Mouse (Mus musculus): ENCODE measurements around the gene Tmprss5. TPM values are rescaled to one million over a fixed set of nuclear protein-coding genes. Genes with fewer than 3 reads are reported as not detected.

The Tmprss5 gene
- polyA plus RNA-seq (2015; fragmentation: Nextera tagmentation; extraction: Ambion mirVana), result 0.32 and 0.37 TPM in 2 replicates

DNA sequence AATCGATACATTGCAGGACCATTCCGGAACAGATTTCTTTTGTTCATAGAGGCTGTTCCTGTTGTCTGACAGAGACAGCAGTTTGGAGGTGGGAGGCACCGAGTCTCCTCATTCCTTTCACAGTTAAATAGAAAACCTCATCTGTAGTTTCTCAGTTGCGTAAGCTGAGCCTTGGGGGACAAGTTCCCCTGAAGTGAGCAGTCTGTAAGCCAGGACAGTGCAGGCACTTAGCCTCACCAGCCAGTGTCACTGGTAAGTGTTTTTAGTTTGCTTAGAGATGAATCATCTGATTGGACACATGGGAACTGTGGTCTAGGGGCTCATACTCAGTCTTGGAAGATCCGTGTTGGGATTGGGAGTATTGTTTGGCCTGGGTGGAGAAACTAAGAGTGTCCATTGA is at the start of gene Tmprss5:
Gene Tmprss5 (plus strand): TSS at position 154 of the 400 bp plus-strand sequence.
- H3K9me3 ChIP-seq, result no peaks in the 10 kb centered on the region
- H3K27ac ChIP-seq, result no peak within 1 kb of the TSS
- no peak within 1 kb of the TSS for H3K4me3 ChIP-seq
- no peaks in the 10 kb centered on the region for H3K4me1 ChIP-seq
- no peaks in the 10 kb centered on the region for H3K27me3 ChIP-seq
- no peak within 1 kb of the TSS for H3K4me2 ChIP-seq
- H3K9ac ChIP-seq, result no peak within 1 kb of the TSS
- WGBS, result 72% methylated on average over 5 of the region's 5 CpGs
- H3K36me3 ChIP-seq, result peaks cover 45% of the 10 kb centered on the region
- ATAC-seq (ENCODE audit: insufficient number of reproducible peaks, low FRiP score, low TSS enrichment, low read depth), result no peak

DNA sequence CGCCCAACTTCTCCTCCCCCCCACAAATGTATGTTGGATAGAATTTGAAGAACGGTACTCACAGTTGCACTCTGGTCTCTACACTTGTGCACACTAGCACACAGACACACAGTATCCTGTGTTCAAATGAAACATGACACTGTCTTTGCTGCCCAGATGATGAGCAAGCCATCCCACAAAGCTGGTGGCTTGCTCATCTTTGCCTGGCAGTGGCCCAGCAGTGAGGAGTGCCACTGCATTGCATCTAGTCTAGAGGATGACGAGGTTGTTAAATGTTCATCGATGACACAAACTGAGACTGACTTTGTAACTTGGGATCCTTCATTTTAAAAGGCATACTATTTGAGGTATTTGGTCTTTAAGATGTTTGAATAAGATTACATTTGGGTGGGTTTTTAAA is 46.3 kb upstream of the Tmprss5 start:
- Histone ChIP-seq H3K36me3 (peaks cover 84% of the 10 kb centered on the region), H3K27ac (no peak overlapping the region), H3K4me1 (no peaks in the 10 kb centered on the region), H3K27me3 (no peaks in the 10 kb centered on the region), H3K4me2 (no peak overlapping the region), H3K4me3 (no peak overlapping the region), H3K9ac (no peak overlapping the region), H3K9me3 (no peaks in the 10 kb centered on the region)
- WGBS, result 97% methylated on average over 4 of the region's 4 CpGs
- ATAC-seq (ENCODE audit: insufficient number of reproducible peaks, low FRiP score, low TSS enrichment, low read depth), result no peak

DNA sequence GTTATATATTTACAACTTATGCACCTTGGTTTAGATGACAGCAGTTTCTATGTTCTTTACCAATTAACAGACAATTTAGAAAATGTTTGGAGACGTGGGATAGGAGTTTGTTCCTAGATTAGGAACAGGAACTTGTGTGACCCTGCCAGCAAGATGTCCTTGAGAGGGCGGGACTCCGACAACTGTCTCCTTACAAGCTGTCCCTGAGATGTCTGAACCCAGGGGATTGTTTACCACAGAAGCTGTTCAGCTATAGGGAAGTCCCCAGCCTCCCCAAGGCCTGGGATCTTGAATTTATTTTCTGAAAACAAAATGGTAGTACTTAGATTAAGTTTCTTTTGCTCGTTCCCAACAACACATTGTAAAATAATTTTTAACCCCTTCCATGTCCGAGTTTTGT is 30.2 kb upstream of the Tmprss5 start:
- H3K9me3 ChIP-seq, result no peaks in the 10 kb centered on the region
- WGBS, result 68% methylated on average over 5 of the region's 5 CpGs

DNA sequence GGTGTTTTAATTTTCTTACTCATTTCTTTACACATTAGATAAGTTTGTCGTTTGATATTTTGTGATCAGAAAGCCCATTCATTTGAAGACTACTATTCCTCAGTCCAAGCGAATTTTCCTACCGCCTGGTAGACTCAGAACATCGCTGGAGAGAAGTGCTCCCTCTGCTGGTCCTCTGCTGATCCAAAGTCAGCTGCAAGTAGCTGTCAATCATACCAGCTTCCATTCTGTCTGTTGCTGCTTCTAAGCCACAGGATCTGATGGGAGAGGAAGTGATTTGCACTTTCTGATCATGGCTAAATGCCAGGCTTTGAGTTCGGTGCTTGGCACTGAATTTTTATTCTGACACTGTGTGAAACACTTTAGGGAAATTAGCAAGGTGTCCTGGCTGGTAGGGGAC is 29.7 kb upstream of the Tmprss5 start:
- H3K9ac ChIP-seq, result no peak overlapping the region
- H3K27me3 ChIP-seq, result no peaks in the 10 kb centered on the region
- H3K4me3 ChIP-seq, result no peak overlapping the region
- no peaks in the 10 kb centered on the region for H3K36me3 ChIP-seq
- H3K4me1 ChIP-seq, result peaks cover 6% of the 10 kb centered on the region; the same call in 1 of the 2 replicates
- no peak overlapping the region for H3K27ac ChIP-seq
- ATAC-seq (ENCODE audit: insufficient number of reproducible peaks, low FRiP score, low TSS enrichment, low read depth), result no peak
- no peaks in the 10 kb centered on the region for H3K9me3 ChIP-seq
- WGBS, result 11% methylated on average over 5 of the region's 5 CpGs
- H3K4me2 ChIP-seq, result no peak overlapping the region

More for the DNA sequence above, 30.2 kb upstream of the Tmprss5 start:
- Histone ChIP-seq H3K36me3 (no peaks in the 10 kb centered on the region), H3K9ac (no peak overlapping the region), H3K4me3 (no peak overlapping the region), H3K4me1 (0 out of 2 replicates have a peak, but pooled peaks cover 2% of the 10 kb centered on the region), H3K27ac (no peak overlapping the region), H3K27me3 (no peaks in the 10 kb centered on the region), H3K4me2 (no peak overlapping the region)
- ATAC-seq (ENCODE audit: insufficient number of reproducible peaks, low FRiP score, low TSS enrichment, low read depth), result no peak

DNA sequence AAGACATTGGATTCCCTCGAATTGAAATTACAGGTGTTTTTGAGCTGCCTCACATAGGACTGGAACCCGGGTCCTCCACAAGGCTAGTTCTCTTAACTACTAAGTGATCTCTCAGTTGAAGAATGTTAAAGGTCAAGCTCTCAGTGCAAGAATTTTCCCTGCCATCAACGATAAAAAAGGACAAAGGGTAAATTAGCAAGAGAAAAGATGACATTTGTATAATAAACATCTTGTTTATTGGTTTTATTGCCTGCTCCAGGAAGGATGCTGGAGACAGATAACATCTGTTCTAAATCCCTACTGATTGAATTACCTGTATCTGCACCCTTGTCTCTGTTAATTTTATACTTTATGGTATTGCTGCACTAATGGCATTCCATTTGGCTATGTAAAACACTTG is 27.0 kb upstream of the Tmprss5 start:
- 78% methylated on average over 3 of the region's 3 CpGs for WGBS
- ATAC-seq (ENCODE audit: insufficient number of reproducible peaks, low FRiP score, low TSS enrichment, low read depth), result no peak
- H3K27me3 ChIP-seq, result no peaks in the 10 kb centered on the region
- H3K4me2 ChIP-seq, result no peak overlapping the region
- no peak overlapping the region for H3K9ac ChIP-seq
- H3K4me1 ChIP-seq, result peaks cover 13% of the 10 kb centered on the region
- no peaks in the 10 kb centered on the region for H3K9me3 ChIP-seq
- no peak overlapping the region for H3K27ac ChIP-seq
- H3K36me3 ChIP-seq, result peaks cover 9% of the 10 kb centered on the region
- H3K4me3 ChIP-seq, result no peak overlapping the region

DNA sequence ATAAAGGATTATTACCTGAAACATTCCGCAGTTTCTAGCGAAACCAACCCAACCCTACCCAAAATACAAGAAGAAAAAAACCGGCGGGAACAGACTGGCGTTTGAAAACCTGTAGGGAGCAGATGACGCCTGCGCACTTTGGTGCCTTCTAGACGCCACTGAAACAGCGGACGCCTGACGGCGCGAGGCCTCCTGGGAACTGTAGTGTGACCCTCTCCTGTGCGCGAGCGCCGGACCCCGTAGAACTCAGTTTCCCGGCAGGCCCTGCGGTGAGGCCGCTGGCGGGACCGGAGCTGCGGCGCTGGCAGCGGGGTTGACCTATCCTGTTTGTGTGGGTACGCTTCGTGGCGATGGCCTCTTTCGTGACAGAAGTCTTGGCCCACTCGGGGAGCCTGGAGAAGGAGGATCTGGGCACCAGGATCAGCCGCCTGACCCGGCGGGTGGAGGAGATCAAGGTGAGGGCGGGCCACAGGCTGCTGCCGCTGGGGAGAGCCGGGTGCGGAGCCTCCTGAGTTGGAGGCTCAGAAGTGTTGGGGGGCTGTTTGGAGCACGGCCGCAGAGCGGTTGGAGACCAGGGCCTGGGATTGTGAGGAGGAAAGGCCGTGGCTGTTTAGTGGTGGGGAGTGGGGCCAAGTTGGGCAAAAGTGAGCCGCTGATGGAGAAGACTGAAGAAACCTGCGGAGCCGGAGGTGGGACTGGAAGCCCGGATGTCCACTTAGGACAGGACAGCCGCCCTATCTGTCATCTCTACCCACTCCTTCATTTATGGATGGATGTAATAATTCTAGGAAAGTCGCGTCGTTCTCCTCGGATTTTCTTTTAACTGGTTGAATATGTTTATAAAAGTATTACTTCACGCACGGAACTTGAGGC is 25.5 kb upstream of the Tmprss5 start, which contains the start of gene Zw10:
Gene Zw10 (plus strand): TSS at position 281 of the 873 bp plus-strand sequence.
- H3K4me2 ChIP-seq, result peak within 1 kb of the TSS; percentile 55
- ATAC-seq (ENCODE audit: insufficient number of reproducible peaks, low FRiP score, low TSS enrichment, low read depth), result peak; percentile 97
- H3K9ac ChIP-seq, result peak within 1 kb of the TSS; percentile 83
- H3K36me3 ChIP-seq, result peaks cover 17% of the 10 kb centered on the region
- H3K9me3 ChIP-seq, result no peaks in the 10 kb centered on the region
- peak within 1 kb of the TSS; percentile 82 for H3K27ac ChIP-seq
- no peaks in the 10 kb centered on the region for H3K27me3 ChIP-seq
- H3K4me1 ChIP-seq, result peaks cover 13% of the 10 kb centered on the region
- WGBS, result under 1% methylated on average over 53 of the region's 53 CpGs
- peak within 1 kb of the TSS; percentile 83 for H3K4me3 ChIP-seq

DNA sequence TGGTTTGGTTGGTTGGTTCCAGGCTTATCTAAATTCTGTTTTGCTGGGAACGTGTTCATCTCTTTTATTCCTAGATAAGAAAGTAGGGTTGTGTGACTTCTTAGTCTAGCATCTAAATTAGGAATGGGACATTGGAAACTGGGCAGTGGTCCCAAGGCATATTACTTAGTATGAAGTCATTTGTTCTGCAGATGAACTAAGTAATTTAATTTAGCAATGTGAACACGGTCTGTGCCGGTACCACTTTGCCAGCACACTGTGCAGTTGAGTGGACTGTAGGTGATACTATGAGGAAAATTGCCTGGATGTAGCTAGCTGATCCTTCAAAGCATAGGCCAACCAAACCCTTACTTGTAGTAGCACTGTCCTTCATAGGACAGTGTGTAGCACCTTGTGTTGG is 4.2 kb upstream of the Tmprss5 start:
- no peak overlapping the region for H3K27ac ChIP-seq
- peaks cover 84% of the 10 kb centered on the region for H3K36me3 ChIP-seq
- ATAC-seq (ENCODE audit: insufficient number of reproducible peaks, low FRiP score, low TSS enrichment, low read depth), result no peak

DNA sequence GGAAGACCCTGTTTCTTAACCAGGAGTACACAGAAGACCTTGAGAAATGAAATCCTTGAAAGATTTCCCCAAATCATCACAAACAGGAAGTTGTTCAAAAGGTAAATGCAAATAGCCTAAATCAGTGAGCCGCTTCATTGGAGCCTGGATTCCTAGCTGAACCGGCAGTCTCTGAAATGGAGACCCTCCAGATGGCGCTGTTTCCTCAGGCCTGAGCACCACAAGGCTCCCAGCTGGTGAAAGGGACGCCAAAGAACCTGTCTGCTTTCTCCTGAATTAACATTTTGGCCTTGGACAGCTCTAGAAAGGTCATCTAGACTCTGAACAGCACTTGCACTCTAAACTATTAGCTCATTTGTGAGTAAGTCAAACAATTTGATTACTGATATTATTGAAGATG is 501 bp downstream of the Tmprss5 start:
- Histone ChIP-seq H3K9ac (no peak overlapping the region), H3K27ac (no peak overlapping the region), H3K27me3 (no peaks in the 10 kb centered on the region), H3K9me3 (no peaks in the 10 kb centered on the region), H3K4me3 (no peak overlapping the region), H3K36me3 (peaks cover 41% of the 10 kb centered on the region), H3K4me2 (no peak overlapping the region), H3K4me1 (no peaks in the 10 kb centered on the region)
- ATAC-seq (ENCODE audit: insufficient number of reproducible peaks, low FRiP score, low TSS enrichment, low read depth), result no peak
- 13% methylated on average over 4 of the region's 4 CpGs for WGBS

More for the DNA sequence above, 4.2 kb upstream of the Tmprss5 start:
- no peak overlapping the region for H3K9ac ChIP-seq
- H3K9me3 ChIP-seq, result no peaks in the 10 kb centered on the region
- 87% methylated on average over 3 of the region's 3 CpGs for WGBS
- no peak overlapping the region for H3K4me3 ChIP-seq
- no peak overlapping the region for H3K4me2 ChIP-seq
- no peaks in the 10 kb centered on the region for H3K4me1 ChIP-seq
- H3K27me3 ChIP-seq, result no peaks in the 10 kb centered on the region

DNA sequence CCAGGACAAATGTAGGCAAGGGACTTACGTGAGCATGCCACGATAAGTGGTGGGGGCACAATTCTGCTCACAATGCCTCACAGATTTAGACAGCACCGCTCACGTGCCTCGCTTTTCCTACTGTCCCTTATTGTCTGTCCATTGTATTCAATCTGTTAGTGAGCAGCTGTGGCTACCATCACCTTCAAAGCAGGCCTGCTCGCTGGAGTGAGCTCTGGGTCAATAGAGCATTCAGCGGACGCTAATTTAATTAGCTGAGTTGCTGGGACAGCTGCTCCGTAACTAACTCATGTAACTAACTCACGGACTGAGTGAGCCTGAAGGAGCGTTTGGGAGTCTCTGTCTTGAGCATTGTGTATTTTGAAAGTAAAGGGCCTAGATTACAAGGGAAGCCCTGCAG is 6.3 kb downstream of the Tmprss5 start:
- no peak overlapping the region for H3K27ac ChIP-seq
- H3K4me1 ChIP-seq, result no peaks in the 10 kb centered on the region
- H3K9me3 ChIP-seq, result no peaks in the 10 kb centered on the region
- H3K27me3 ChIP-seq, result no peaks in the 10 kb centered on the region
- no peak overlapping the region for H3K9ac ChIP-seq
- WGBS, result 51% methylated on average over 11 of the region's 11 CpGs
- no peak overlapping the region for H3K4me3 ChIP-seq
- no peak overlapping the region for H3K4me2 ChIP-seq
- H3K36me3 ChIP-seq, result no peaks in the 10 kb centered on the region
- ATAC-seq (ENCODE audit: insufficient number of reproducible peaks, low FRiP score, low TSS enrichment, low read depth), result no peak

DNA sequence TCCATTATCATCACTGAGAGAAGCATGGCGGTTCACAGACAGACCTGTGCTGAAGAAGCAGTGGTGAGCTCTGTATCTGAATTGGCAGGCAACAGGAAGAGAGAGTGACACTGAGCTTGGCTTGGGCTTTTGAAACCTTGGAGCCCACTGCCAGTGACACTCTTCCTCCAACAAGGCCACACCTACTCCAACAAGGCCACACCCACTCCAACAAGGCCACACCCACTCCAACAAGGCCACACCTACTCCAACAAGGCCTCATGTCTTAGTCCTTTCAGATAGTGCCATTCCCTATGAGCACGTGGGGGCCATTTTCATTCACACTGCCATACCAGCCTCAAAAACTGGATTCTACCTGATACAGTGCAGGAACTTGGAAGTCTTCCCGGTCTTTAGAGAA is 17.8 kb downstream of the Tmprss5 start:
- WGBS, result 90% methylated on average over 3 of the region's 3 CpGs
- no peaks in the 10 kb centered on the region for H3K36me3 ChIP-seq
- H3K27me3 ChIP-seq, result no peaks in the 10 kb centered on the region

DNA sequence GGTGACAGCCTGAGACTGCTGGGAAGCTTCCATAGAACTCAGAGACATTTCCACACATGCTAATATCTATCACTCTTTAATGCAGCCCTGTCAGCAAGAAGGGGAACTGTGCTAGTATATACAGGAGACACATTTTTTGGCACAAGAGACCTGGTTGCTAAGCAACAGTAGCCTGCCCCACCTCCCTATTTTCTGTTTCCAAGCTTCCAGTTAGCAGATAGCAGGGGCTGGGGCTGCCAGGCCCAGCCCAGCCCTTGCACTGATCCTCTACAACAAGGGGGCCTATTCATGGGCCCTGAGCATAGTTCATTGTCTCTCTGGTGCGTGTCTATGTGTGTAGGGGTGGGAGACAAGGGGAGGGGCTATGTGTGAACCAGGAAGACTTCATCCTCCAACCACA is 21.3 kb downstream of the Tmprss5 start:
- Histone ChIP-seq H3K4me1 (peaks cover 5% of the 10 kb centered on the region; the same call in 1 of the 2 replicates), H3K4me2 (no peak overlapping the region), H3K9me3 (no peaks in the 10 kb centered on the region), H3K27ac (no peak overlapping the region), H3K27me3 (no peaks in the 10 kb centered on the region), H3K9ac (no peak overlapping the region), H3K4me3 (no peak overlapping the region), H3K36me3 (no peaks in the 10 kb centered on the region)
- ATAC-seq (ENCODE audit: insufficient number of reproducible peaks, low FRiP score, low TSS enrichment, low read depth), result no peak
- WGBS, result 38% methylated on average over 1 of the region's 1 CpGs

More for the DNA sequence above, 17.8 kb downstream of the Tmprss5 start:
- H3K9ac ChIP-seq, result no peak overlapping the region
- ATAC-seq (ENCODE audit: insufficient number of reproducible peaks, low FRiP score, low TSS enrichment, low read depth), result no peak
- H3K4me2 ChIP-seq, result no peak overlapping the region
- H3K4me3 ChIP-seq, result no peak overlapping the region
- peaks cover 5% of the 10 kb centered on the region; the same call in 1 of the 2 replicates for H3K4me1 ChIP-seq
- H3K27ac ChIP-seq, result no peak overlapping the region
- H3K9me3 ChIP-seq, result no peaks in the 10 kb centered on the region

DNA sequence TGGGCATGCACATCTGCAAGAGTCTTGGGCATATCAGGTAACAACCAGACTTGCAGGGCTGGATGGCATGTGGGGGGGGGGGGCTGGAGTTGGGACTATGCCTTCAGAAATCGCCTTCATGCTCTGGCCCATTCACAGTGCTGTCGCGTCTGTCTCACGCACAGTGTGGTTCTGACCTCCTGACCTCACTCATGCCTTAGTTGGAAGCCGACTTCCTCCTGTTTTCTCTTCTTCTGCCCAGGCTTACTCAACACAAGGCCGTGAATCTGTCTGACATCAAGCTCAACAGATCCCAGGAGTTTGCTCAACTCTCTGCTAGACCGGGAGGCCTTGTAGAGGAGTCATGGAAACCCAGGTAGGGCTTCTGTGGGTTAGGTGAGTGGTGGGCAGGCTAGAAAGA is 28.0 kb downstream of the Tmprss5 start:
- Histone ChIP-seq H3K4me2 (no peak overlapping the region), H3K27me3 (no peaks in the 10 kb centered on the region), H3K36me3 (no peaks in the 10 kb centered on the region), H3K27ac (no peak overlapping the region), H3K4me1 (no peaks in the 10 kb centered on the region), H3K9ac (no peak overlapping the region), H3K4me3 (no peak overlapping the region), H3K9me3 (no peaks in the 10 kb centered on the region)
- ATAC-seq (ENCODE audit: insufficient number of reproducible peaks, low FRiP score, low TSS enrichment, low read depth), result no peak
- 60% methylated on average over 7 of the region's 7 CpGs for WGBS

Data from limb, embryonic 15.5 days (tissue).